Mouse (Mus musculus): ENCODE data around the gene Mmel1. TPM values are rescaled to one million over a fixed set of nuclear protein-coding genes. Genes with fewer than 3 reads are reported as not detected.

Gene Mmel1
- total RNA-seq, 2 experiments from 2014 or later = 0.33 to 0.41 TPM

DNA sequence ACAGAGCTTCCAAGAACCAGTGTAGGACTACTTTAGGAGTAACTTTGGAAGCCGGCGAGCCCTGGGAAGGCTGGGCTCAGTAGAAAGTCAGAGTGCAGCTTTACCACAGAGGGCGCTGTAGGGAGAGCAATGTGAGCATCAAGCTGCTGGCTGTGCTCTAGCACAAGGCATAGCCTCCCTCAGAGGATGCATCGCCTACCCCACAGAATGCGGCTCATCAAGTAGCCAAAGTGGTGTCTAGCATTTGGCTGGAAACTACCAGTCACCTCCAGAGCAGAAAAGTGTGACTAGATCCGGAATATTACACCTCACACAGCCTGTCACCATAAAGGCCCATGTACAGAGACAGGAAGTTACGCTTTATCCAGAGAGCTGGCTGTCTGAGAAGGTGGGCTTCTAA lies 66.4 kb downstream of the Mmel1 start:
- no peak for DNase-seq (ENCODE audit: low spot score in 2 of 2)

DNA sequence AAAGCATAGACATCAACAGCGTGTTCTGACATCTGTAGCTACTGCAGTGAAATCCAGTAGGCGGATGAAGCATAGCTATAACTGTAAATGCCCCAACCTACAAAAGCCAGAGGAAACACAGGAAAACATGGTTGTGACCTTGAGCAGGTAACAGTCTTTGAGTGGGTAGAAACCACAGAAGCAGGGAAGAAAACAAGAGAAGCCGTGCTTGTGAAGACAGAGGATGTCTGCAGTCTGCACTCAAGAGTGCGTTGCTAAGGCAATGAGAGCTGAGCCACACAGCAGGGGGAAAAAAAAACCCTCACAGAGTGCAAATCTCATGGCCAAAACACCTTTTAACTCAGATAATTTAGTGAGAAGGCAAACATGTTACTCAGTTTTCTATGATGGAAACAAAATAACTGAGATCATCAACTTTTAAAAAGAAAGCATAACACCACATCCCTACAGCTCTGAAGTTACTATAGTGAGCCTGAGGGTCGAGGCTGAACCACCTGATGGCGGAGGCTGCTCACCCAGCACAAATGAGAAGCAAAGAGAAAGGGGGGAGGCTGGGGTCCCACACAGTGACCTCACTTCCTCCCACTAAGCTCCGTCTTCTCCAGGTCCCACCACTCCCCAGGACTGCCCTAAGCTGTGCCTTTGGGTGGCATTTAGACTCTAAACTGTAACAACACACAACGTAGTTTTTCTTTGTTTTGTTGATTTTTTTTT lies 67.3 kb downstream of the Mmel1 start:
- DNase-seq (ENCODE audit: low spot score in 2 of 2) = no peak

DNA sequence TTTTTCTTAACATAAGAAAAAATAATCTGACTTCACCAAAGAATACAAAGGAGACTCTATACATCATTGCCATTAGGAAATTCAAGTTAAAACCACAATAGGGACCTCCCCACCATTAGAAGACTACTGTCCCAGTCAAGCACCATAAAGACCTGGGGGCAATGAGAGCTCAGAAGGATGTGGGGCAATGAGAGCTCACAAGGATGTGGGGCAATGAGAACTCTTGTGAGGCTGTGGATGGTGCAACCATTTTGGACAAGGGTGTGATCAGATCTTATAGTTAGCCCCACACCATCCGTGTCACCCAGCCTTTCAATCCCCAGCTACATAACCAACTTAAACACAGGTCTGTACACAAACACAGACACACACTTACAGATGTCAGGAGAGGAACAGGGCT lies 68.4 kb downstream of the Mmel1 start:
- no peak for DNase-seq (ENCODE audit: low spot score in 2 of 2)

DNA sequence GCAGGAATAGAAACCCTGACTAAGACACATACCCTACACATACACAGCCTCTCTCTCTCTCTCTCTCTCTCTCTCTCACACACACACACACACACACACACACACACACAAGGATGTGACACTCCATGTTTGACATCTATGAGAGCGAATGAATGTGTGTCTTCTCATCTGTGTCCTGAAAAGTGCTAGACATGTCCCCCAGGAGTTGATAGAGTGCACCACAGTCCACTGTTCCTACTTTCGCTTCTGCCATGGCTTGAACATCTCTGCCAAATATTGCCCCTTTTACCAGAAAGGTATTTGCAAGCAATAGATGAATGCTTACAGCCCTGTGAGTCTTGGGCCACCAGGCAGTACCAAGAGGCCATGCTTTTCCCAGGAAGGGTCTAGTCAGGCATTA lies 70.8 kb downstream of the Mmel1 start:
- DNase-seq (ENCODE audit: low spot score in 2 of 2) = no peak

DNA sequence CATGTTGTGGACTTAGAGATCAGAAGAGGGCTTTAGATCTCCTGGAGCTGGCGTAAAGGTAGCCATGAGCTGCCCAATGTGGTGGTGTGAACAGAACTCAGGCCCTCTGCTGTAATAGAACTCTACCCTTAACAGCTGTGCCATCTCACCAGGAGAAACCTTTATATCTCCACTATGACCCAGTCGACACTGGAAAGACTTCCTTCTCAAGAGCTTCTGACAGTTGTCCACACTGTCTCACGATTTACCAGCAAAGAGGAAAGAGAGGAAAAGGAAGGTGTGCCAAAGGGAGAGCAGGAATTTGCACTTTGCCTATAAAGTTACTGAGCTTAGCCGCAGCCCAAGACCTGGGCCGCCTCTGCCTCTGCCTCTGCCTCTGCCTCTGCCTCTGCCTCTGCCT lies 72.4 kb downstream of the Mmel1 start:
- no peak for DNase-seq (ENCODE audit: low spot score in 2 of 2)

DNA sequence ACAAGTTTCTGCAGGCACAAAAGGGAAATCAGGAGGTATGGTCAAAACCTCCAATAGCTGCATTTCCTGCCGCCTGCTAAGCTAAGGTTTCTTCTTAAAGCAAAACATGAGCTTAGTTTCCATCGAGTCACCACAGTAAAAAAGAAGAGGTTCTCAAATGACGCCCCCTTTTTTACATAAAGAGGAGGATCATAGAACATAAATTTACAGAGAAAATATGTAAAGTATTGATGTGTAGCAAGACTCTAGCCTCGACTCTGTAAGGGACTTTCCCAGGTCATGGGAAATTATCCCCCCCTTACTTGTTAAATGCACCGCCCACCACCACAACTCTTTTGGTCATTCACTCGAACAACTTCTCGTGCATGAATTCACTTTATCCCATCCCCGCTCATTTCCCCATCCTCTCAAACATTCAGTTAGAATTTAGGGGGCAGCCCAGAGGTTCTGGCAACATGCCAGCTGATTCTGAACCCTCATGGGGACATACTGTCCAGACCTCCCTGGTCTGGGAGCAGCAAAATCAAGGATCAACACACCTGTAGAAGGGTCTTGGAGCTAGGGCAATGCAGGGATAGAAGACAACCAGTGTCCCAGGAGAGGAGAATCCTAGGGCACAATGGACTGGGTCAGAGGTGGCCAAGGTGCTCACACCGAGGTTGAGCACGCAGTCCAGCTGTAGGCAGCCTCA lies 73.4 kb downstream of the Mmel1 start:
- DNase-seq (ENCODE audit: low spot score in 2 of 2) = no peak

DNA sequence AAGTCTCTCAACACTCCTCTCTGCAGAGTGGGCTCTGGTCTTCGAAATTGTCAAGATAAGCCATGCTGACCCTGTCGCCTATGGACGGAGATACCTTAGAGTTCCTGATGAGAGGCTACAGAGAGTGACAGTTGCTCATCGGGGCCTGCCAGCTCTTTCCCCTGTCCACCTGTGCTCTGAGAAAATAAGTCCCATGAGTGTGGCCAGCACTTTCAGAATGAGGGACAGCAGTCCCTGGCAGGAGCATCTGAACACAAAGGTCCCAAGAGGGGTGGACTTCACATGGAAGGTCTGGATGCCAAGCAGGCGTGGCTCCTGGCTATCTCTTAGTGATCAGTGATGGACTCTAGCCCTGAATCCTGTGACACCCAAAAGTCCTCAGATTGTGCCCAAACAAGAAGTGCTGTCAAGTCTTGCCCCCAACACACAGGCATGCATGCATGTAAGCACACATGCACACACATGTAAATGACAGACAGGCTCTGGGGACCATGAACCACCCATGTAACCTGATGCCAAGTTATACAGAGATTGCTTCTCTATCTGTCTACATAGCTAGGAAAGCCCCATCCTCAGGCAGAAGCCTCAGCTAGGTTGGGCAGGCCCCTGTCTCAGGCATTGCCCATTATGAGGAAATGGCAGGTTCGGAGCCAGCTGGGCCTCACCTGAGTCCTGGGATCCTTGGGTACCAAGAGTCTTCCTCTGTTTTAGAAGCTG lies 74.1 kb downstream of the Mmel1 start:
- no peak for DNase-seq (ENCODE audit: low spot score in 2 of 2)

DNA sequence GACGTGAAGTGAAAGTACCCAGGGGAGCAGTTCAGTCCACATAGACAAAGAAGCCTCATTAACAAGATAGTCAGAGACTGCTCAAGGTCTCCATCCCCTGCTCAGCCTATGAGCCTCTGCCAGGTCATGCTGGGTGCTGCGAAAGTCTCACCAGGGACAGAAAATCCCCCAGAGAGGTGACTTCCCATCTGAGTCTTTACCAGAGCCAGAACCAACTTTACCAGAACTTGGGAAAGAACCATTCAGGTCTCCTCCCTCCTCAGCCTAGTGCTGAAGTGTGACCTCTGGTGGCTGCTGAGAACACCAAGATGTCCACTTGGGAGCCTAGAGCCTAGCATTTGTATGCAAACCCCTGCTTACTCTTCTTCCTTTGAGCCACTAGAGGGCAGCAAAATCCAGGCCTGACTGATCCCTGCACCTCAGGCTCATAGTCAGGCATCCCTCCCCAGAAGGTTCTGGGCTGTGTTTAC lies 74.8 kb downstream of the Mmel1 start:
- DNase-seq (ENCODE audit: low spot score in 2 of 2) = peak; percentile 69 to 91

Other genes starting within 250 kb of the Mmel1 start
- gene Prdm16, start 232.7 kb upstream of the Mmel1 start, total RNA-seq (2021) = 10 to 100 TPM; 12.0 to 15.3 TPM
- not detected for gene Actrt2, start 201.7 kb upstream of the Mmel1 start, total RNA-seq (2021)
- gene Ttc34, start 32.1 kb upstream of the Mmel1 start, total RNA-seq (2021) = 1 to 10 TPM; 4.0 to 4.4 TPM
- gene Fam213b, start 29.6 kb downstream of the Mmel1 start, total RNA-seq (2021) = 10 to 100 TPM; 34.2 to 40.9 TPM
- gene Tnfrsf14, start 59.0 kb downstream of the Mmel1 start, total RNA-seq (2021) = 1 to 10 TPM in 1 of 2 experiments, under 1 TPM in 1; 0.81 to 1.1 TPM
- gene Hes5, start 91.3 kb downstream of the Mmel1 start, total RNA-seq (2021) = 10 to 100 TPM; 36.2 to 37.0 TPM
- 10 to 100 TPM; 29.8 to 35.0 TPM for gene Pank4, start 94.5 kb downstream of the Mmel1 start, total RNA-seq (2021)
- 10 to 100 TPM; 90.9 to 97.9 TPM for gene Plch2, start 187.2 kb downstream of the Mmel1 start, total RNA-seq (2021)
- 10 to 100 TPM; 22.1 to 26.3 TPM for gene Pex10, start 197.4 kb downstream of the Mmel1 start, total RNA-seq (2021)
- 10 to 100 TPM; 60.7 to 66.3 TPM for gene Rer1, start 216.8 kb downstream of the Mmel1 start, total RNA-seq (2021)
- 10 to 100 TPM; 13.5 to 14.1 TPM for gene Morn1, start 217.0 kb downstream of the Mmel1 start, total RNA-seq (2021)